Mouse (Mus musculus): ENCODE measurements at regions not wholly inside any gene's neighbourhood (a gene's known extent, or its start where the extent isn't known, plus 50 kb on each side); places are given as distances from the start of the nearest gene placed in this dataset.
A peak's percentile ranks its signal among the peaks of the same experiment; 100 is the strongest.

DNA sequence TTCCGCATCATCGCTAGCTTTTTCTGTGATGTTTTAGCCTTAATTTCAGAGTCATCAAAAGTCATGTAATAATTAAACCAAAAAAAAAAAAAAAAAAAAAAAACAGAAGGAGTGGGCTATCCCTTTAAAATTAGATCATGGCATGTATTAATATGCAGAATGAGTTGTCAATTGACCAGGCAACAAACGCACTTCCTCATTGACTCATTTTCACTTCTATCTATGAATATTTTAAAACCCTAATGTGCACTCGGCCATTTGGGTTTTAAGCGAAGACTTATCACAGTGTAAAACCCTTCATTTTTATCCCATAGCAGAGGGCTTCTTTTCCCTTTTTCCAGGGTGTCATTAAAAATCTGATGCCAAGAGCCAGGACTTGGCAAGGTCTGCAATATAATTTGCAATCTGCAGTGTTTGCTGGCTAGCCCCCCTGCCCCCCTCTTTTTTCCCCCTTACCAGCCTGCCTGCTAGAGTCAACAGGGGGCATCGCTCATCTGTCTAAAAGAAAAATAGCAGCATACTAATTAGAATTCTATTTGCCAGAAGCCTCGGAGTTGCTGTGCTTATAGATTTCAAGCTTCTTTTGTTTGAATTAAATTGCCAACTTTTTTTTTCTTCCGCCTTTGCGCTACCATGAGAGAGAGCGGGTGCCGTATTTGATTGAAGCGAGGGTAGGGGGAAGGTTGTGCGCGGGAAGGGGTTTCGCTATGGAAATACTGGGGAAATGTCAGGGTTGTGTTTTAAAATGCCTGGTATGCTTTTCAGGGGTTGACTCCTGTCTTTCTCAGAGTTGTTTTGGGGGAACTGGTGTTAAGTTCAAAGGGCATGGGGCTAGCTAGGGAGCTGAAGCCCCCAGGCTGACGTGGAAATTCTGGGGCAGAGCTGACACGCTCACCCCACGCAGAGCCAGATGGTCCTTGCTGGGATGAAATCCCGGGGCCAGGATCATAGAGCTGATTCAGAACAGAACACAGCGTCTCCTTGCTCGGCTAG is 248.3 kb downstream of the Nr2f2 start:
- peak; percentile 15 to 25 for DNase-seq (ENCODE audit: low spot score in 2 of 2)

DNA sequence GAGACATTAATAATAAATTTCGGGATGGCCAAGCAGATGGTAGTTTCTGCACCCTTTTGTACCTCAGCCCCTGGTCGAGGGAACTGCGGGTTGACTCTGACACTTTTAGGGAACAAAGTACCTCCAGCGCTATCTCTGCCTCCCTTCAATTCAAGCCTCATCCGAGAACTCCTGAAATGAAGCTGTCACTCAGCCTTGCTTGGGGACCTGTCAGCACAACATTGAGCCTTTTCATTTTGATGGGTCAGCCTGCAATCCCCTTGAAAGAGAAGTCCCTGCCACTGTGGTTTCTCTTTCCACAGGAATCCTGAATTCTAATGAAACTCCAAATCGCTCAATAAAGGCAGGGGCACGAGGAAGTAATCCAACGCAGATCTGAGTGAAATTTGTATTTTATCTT is 257.5 kb downstream of the Nr2f2 start:
- DNase-seq (ENCODE audit: low spot score in 2 of 2), result no peak

DNA sequence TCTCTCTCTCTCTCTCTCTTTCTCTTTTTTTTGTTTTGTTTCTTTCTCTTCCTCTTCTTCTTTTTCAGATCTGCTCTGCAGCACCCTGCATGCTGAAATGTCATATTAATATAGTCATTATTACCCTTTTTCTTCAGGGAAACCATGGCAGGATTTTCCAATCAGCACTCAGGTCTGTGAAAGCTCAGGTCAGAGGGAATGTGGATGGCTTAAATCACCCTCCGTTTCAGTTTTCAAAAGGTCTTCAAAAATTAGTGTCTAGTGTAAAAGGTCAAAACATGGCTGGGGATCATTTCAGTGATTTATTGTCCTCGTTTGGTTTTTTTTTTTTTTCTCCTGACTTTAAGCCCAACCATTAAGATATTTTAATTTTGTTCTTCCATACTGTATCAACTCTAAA is 261.5 kb downstream of the Nr2f2 start:
- no peak for DNase-seq (ENCODE audit: low spot score in 2 of 2)

DNA sequence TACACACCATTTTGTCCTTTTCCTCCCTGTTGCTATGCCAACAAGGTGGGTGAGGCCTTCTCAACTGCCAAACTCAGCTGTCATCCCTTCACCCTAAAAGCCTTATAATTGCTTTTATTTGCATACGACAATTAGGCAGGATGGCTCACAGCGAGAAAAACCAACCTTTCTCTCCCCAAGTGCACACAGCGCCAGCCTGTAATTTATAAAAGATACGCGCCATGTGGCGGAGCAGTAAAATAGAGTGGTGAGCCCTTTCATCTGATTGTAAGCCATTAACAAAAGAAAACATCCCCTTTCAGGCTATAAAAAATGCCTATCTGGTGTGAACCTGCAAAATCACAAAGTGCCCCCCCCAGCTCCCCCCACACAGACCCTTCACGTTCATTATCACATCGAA is 262.0 kb downstream of the Nr2f2 start:
- DNase-seq (ENCODE audit: low spot score in 2 of 2), result no peak

DNA sequence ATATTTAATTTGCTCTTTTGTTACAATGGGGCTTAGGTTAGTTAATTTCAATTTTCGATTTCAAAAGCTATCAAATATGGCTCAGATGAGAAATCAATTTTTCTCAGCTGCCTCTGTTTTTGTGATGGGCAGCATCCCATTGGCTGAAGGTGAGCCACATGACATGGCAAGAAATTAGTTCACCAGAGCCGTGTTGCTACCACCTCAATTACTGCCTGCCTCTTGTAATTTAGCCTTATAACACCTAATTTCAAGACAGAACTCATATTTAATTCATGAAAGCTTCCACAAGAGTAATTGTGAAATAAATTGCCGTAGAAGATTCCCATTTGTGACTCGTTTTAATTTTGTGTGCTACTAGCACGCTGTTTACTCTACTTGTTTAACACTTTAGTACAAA is 262.9 kb downstream of the Nr2f2 start:
- DNase-seq (ENCODE audit: low spot score in 2 of 2), result no peak

DNA sequence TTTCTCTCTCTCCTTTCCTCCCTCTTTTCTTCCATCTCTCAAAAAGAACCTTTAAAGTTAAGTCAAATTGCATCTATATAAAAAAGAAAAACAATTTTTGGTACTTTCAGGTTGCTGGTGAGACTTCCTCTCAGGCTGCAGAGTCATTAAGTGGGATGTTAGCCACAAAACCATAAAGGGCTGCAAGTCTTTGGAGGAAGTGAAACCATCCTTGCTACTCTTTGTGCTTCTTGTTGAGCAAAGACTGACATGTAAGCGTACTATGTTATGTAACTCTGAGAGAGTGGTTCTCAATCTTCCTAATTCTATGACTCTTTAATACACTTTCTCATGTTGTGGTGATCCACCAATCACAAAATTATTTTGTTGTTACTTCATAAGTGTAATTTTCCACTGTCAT is 267.5 kb downstream of the Nr2f2 start:
- no peak for DNase-seq (ENCODE audit: low spot score in 2 of 2)

DNA sequence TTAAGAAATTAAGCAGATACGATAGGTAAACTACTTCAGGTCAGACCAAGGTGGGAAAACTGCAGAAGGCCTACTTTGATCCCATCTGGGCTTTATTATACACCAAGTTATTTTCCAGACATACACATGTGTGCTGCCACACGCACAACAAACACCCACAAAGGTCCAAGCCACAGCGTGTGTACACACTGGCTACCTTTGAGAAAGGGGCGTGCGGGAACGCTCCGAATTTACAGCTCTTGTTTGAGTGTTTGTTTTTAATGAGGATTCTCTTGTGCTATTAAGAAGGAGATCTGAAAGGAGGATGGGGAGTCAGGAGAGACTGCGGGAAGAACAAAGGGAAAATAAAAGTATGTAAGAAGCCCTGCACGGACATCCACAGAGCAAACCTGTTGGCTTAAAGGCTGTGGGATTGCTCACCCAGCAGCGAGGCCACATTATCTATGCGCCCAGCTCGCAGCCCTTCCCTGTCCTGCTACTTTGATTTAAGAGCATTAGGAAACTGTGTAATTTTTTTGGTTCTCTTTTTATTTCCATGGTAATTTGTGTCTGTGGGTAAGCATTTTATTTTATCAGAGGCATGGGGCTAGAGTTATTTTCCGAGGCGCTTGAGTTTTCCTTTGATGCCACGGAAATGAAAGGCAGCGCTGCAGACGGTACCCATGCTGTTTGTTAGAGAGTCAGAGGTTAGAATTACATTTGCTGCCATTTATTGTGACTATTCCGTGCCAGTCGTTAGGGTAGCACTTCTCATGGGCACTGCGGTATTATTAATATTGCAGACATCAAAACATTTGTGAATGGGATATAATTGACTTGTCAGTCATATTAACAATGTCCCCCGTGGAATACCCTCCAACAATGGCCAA is 272.4 kb downstream of the Nr2f2 start:
- DNase-seq (ENCODE audit: low spot score in 2 of 2), result no peak

DNA sequence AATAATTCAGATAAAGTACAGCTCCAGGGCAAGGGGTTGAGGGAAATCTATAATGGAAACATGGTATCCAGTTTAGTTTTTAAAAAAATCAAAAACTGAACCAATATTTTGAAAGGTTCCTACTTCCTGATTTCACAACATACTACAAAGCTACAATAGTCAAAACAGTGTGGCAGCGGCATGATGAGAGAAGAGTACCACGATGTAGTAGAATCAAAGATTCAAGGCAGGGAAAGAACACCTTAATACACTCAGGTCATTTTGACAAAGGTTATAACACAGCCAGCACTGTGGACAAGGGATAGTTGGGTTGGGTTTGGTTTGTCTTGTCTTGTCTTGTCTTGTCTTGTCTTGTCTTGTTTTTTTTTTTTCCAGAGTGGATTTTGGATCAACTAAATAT is 274.4 kb downstream of the Nr2f2 start:
- no peak for DNase-seq (ENCODE audit: low spot score in 2 of 2)

DNA sequence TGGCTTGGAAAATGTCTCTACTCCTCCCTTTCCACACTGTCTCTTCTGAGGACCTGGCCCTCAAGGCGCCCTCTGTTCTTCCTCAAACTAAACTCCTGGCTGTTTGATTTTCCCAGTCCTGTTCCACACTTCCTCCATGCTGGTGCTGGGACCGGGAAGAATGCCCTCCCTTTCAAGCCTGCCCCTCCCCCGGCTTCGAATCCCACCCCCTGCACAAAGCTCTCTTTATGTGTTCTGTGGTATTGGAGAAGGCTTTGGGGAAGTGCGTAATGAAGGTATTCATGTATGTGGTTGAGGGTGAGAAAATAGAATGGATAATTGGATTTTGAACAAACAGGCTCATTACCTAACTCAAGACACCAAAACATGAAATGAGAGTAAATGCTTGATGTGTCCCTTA is 277.4 kb downstream of the Nr2f2 start:
- DNase-seq (ENCODE audit: low spot score in 2 of 2), result no peak

DNA sequence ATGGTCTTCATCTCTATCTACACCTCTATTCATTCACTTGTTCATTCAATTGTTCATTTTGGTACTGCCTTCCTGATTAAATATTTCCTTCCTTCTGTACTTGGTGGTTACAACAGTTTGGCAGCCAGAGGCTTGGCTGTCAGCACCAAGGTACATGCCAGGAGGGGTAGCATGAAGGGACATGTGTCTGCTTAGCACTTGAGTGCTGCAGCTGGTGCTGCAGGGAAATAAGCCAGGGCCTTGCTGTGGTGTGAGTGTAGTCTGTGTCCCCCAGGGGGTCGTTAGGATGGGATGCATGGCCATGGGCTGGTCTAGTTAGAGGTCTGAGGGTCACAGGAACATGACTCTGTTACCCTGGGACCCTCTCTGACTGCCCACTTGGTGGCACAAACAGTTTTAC is 296.9 kb downstream of the Nr2f2 start:
- DNase-seq (ENCODE audit: low spot score in 2 of 2), result no peak

DNA sequence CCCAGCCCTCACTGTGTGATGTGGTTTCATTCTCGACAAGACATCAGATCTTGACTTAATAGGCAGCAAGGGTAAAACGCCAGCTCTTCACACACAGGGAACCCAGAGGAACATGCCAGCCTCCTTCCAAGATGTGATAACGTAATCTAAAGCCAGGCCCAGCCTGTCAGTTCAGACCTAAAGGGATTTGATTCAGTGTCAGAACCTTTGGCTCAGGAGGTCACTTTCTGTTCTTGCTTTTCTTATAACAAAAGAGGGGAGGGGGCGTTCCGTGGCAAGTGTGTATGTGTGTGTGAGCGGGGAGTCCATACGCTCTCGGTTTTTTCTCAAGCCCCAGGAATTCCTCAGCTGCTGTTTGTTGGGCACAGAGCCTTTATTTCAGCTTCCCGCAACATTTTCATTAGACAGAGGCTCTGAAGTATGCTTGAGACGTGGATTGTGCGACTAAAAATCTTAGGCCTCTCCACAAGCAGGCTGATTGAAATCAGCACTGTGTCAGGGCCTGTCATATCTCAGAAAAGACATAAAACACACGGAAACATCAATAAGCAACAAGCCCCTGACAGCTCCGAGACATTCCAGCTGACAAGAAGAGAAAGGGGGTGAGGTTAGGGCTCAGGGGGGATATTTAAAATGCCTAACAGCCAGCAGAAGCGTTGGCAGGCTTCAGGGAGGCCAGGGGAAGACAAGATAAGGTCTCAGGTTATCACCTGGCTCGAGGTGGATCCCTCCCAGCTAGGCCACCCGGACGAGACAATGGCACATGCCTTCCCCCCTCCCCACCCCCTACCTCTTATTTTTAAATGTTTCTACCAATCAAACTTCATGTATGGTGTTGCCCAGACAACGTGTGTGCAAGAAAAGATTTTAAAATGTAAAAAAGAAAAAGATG is 298.5 kb downstream of the Nr2f2 start:
- no peak for DNase-seq (ENCODE audit: low spot score in 2 of 2)

DNA sequence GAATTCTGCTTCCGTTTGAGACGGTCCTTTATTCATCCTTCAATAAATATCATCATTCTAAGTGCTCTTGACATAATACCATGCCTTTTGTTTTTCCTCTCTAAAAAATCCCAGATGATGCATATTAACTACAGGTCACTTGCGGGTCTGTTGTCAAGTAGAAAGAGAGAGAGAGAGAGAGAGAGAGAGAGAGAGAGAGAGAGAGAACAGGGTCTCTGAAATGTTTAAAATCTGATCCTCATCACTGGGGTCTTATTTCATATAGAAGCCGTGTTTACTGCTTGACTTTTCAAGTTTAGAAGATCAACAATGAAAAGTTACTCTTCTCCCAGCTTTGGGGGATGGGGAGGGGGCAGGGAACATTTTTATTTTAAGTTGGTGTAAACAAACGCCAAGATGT is 299.5 kb downstream of the Nr2f2 start:
- no peak for DNase-seq (ENCODE audit: low spot score in 2 of 2)

DNA sequence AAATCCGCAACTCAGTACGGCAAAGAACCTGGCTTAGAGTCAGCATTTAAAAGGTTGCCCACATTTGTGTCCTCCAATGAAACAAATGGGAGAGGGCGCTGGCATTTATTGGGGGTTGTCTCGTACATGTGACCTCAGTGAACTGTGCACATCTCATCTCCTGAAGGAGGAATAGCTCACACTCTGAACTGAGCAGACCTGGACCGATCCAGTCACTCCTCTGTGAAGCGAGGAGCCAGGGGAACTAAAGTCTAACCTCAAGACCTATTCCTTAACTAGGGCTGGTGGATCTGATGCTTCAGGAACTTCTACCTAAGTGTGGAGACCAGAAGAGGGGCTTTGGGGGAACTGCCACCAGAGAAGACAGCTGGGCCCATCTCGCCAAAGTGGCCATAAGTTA is 300.1 kb downstream of the Nr2f2 start:
- no peak for DNase-seq (ENCODE audit: low spot score in 2 of 2)

DNA sequence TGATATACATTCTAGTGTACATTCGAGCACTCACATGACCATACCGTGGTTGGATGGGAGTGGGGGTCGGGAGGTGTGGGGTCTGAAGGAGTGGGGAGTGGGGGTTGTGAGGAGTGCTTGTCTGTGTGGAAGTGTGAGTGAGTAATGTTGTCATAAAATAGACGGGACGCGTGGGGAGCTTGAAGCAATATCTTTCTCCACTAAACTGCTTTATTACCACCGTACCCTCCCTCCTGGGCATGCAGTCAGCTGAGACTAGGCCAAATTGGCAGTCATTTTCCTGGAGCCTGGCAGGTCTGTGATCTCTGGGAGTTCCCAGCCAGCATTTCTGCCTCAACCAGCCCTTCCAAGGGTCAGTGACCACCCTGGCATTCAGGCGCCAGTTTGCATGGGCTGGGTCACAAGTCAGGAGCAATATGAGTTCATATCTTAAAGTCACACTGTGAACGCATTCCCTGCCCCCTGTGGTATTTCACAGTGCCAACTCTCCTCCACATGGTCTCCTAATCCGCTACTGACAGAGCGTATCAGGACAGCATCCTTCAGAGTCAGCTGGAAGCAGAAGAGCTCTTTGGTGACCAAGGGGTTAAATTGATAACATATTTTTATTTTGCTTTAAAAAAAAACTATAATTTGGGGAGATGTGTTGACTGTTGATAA is 300.9 kb downstream of the Nr2f2 start:
- DNase-seq (ENCODE audit: low spot score in 2 of 2), result peak in 1 of 2 experiments; percentile 2

DNA sequence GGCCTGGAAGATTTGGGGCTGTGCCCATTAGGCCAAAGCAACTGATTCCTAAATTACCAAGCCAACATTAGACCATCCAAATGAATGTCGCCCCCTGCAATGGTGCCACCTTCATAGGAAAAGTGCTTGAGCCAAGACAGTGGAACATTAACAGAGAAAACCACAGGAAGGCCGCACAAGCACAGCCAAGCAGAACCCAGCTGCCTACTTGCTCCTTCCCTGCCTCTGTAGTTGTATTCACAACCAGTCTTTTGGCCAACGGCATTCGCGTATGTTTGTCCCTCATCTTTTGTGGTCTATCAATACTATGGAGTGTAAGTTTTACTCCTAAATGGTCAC is 319.2 kb downstream of the Nr2f2 start:
- DNase-seq (ENCODE audit: low spot score in 2 of 2), result no peak

DNA sequence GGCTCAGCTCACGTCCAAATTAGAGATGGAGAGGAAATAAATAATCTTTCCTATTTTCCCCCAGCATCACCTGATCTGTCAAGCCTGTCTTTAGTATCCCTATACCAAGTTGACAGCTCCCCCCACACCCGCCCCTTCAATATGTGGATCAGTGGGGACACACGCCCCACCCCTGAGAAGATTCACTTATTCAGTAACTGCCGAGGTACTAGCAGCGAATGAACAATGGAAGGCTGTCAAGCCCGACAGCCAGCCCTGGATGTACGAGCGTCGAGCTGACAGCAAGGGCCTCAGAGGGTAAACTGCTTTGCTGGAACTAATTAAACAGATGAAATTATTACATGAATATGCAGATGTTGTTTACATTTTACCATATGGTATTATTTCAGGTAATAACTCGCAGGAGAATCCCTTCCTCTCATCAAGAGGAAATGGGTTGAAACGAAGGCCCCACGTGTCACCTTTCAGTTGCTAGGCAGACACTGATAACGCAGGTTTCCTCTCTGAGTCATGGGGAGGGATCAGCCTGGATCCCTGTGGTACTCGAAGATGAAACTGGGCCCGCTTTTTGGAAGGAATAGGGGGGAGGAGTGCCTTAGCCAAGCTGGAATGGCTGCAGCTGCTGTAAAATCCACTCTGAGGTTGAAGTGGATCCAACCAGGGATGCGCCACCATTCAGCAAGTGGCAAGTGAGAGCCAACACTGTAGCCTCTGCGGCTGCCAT is 319.7 kb downstream of the Nr2f2 start:
- no peak for DNase-seq (ENCODE audit: low spot score in 2 of 2)

DNA sequence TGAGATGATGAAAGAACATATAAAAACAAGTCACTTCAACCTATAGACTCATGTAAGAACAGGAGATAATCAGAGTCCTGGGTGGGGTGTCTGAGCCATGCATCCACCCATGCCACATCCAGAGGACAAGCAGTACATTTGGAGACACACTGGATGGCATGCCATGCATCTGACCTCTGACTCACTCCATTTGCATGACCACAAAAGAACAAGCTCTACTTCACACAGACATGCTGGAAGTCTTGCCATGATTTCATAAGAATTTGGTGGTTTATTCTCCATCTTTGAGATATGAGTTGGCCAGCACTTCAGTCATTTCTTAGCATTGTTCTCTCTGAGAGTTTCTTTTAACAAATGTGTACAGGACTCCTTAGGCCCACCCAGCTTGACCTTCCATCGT is 329.5 kb downstream of the Nr2f2 start:
- DNase-seq (ENCODE audit: low spot score in 2 of 2), result no peak

DNA sequence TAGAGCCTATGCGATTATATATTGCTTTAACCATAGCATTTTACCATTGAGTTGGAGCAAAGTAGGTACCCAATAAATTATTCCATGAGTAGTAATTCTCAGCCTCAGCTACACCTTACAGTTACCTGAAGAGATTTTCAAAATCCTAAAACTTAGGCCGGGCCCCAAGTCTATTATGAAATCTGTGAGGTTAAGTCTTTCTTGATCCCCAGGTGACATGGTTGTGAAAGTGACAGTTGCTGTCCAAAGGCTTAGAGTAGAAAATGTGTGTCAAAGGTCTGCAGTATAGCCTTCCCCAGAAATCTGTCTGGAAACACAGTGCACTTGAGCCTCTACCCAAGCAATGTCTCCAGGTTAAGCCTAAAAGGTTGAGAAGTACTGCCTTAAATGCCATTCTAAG is 333.7 kb downstream of the Nr2f2 start:
- no peak for DNase-seq (ENCODE audit: low spot score in 2 of 2)

DNA sequence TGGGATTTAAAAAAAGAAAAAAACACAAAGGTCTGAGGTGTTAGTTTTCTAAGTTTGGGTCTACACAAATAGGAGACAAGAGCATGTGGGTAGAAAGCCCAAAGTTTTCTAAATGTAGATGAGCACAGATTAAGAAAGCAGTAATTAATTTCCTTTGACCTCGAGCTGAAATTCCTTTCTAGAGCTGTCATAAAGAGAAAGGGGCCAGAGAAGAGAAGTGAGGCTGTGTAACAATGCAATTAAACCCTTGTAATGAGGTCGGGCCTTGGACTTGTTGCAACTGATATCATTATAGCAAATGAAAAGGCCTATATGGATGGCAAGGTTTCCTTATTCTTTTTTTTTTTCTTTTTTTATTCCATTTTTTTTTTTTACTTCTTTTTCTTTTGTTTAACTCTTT is 337.2 kb downstream of the Nr2f2 start:
- DNase-seq (ENCODE audit: low spot score in 2 of 2), result no peak

DNA sequence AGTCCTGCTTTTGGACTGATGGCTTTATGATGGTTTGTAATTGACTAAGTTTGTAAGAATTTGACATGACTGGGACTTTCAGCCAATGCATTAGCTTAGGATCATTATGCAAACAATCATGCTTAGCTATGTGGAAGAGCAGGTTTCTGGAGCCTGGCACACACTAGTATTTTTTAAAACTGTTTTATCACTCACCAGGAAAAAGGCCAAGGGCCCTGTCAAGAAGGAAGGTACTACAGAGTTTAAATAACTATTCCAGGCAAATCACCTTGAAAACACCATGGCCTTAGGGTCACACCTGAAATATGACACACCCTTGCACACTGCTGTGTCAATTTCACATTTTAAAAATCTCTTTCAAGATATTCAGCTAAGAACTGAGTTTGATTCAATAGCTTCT is 341.0 kb downstream of the Nr2f2 start:
- DNase-seq (ENCODE audit: low spot score in 2 of 2), result no peak
